Mouse (Mus musculus) T-helper 2 cell (primary cell): ENCODE measurements around the gene Btd.

Experiments
- in situ Hi-C: fragments of 300-600 bp; cut with MboI, MseI; formaldehyde crosslinking; loops from one replicate; pipeline ENCODE4 v1.15.1; 2025; ENCODE audit warnings: high pct_unique_total_duplicates

The Btd gene

GRCm38 (mm10) chr14:31696985-31697303, 56.1 kb downstream of the Btd start:
- in situ Hi-C loops = no loop called here

DNA sequence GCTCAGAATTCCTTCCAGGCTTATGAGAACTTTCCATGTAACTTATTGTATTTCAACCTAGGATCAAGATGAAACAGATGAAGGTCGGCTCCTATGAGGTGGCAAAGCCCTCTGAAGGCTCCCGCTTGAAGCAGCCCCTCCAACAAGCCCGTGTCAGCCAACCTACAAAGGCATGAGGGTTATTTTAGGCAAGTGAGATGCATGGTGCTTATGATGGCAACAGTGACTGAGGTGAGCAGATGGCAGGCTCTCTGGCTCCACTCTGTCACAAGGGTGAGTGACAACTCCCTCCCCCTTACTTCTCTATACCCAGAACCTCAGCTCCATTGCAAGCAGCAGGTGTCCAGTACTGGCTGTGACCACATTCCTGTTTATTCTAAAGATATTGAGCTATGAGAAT, 56.5 kb downstream of the Btd start:
- in situ Hi-C loops = no loop called here

- in situ Hi-C loops = no loop called here
Observed at GRCm38 (mm10) chr14:31697755-31698154, 56.9 kb downstream of the Btd start.

DNA sequence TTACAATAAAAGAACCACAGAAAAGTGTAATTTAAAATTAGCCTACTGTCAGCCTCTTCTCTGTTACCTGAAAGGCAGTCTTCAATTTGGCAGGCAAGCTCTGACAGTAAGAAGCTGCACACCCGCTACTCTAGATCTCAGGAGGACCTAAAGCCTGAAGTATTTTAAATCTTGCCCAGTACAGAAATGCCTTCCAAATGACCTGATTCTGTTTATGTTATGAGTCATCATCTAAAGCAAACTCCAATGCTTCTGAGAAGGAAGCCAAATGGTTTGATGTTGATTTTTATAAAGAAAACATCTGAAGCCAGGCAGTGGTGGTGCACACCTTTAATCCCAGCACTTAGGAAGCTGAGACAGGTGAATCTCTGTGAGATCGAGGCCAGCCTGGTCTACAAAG, 59.5 kb downstream of the Btd start:
- in situ Hi-C loops = no loop called here

- in situ Hi-C loops = no loop called here
Observed at GRCm38 (mm10) chr14:31709343-31709742, 68.5 kb downstream of the Btd start.

- in situ Hi-C loops = no loop called here
Observed at GRCm38 (mm10) chr14:31715669-31716068, 74.8 kb downstream of the Btd start.

- in situ Hi-C loops = no loop called here
Observed at GRCm38 (mm10) chr14:31717360-31717759, 76.5 kb downstream of the Btd start.
